Mouse (Mus musculus): Measurements from ENCODE around the gene Actrt2. TPM values are rescaled to one million over a fixed set of nuclear protein-coding genes. Genes with fewer than 3 reads are reported as not detected.

The Actrt2 gene
- polyA plus RNA-seq, 1 experiment from 2014 or later: not detected

Other genes starting within 250 kb of the Actrt2 start
- 14.2 and 14.8 TPM in 2 replicates for gene Prdm16, start 31.0 kb downstream of the Actrt2 start, polyA plus RNA-seq (2014; fragmentation: Nextera tagmentation; extraction: Ambion mirVana)
- gene Ttc34, start 169.6 kb upstream of the Actrt2 start, polyA plus RNA-seq (2014; fragmentation: Nextera tagmentation; extraction: Ambion mirVana): 0.35 and 0.52 TPM in 2 replicates
- 0.23 and 0.82 TPM in 2 replicates for gene Mmel1, start 201.7 kb upstream of the Actrt2 start, polyA plus RNA-seq (2014; fragmentation: Nextera tagmentation; extraction: Ambion mirVana)
- gene Fam213b, start 231.3 kb upstream of the Actrt2 start, polyA plus RNA-seq (2014; fragmentation: Nextera tagmentation; extraction: Ambion mirVana): 26.4 and 29.6 TPM in 2 replicates

All from heart, embryonic 11.5 days (tissue).